Comparison of ENCODE assay signal across 17 mouse cellular contexts in the genomic region with DNA sequence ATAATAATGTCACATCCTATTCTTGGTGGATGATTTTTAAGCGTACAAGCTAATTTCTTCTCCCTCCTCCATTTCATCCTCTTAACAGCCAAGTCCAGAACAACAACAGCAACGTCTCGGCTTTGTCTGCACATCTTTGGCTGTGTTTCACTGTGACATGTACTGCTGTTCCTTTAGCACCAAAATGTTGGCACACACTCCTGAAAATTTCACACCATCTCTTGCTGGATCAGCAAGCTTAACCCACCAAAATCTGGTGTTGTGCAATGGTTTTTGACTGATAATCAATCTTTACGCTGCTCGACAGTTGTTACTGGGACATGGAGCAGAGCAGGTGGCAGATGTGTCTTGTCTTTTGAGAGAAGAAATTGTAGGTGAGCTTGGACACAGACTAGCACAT.
"Had no signal": no experiment of that assay in that cellular context is flagged by ENCODE, and none has a peak within 500 bp of the region (broad histone marks: within the 10 kb centered on the region; RNA-seq: fewer than 3 reads in every experiment).

No protein-coding gene starts in this region.

- DNase-seq: kidney, postnatal 10 days; kidney, postnatal 36 days; layer of hippocampus, postnatal 36 days; liver, embryonic 13.5 days; lung, adult 2 months; lung, postnatal 14 days; lung, postnatal 4 days; right cerebral cortex, postnatal 25 days; spleen, adult 18-20 months; thymus, postnatal 25 days had no signal

- H3K4me2 ChIP-seq: kidney, embryonic 15.5 days; liver, embryonic 13.5 days; midbrain, embryonic 12.5 days; midbrain, embryonic 15.5 days; neural tube, embryonic 13.5 days; stomach, embryonic 15.5 days had no signal

- H3K9ac ChIP-seq: kidney, embryonic 15.5 days; liver, embryonic 13.5 days; midbrain, embryonic 12.5 days; midbrain, embryonic 15.5 days; neural tube, embryonic 13.5 days; stomach, embryonic 15.5 days had no signal

- H3K27me3 ChIP-seq: kidney, embryonic 15.5 days; liver, embryonic 13.5 days; midbrain, embryonic 12.5 days; midbrain, embryonic 15.5 days; stomach, embryonic 15.5 days had no signal

- H3K27ac ChIP-seq: kidney, embryonic 15.5 days; left cerebral cortex, adult 2 months; liver, embryonic 13.5 days; midbrain, embryonic 12.5 days; midbrain, embryonic 15.5 days; neural tube, embryonic 13.5 days; stomach, embryonic 15.5 days had no signal

- H3K9me3 ChIP-seq: kidney, embryonic 15.5 days; liver, embryonic 13.5 days; midbrain, embryonic 12.5 days; midbrain, embryonic 15.5 days; neural tube, embryonic 13.5 days; stomach, embryonic 15.5 days had no signal

- ATAC-seq: midbrain, embryonic 15.5 days had no signal

- H3K4me3 ChIP-seq: kidney, embryonic 15.5 days; left cerebral cortex, adult 2 months; liver, embryonic 13.5 days; midbrain, embryonic 12.5 days; midbrain, embryonic 15.5 days; myocyte; neural tube, embryonic 13.5 days; stomach, embryonic 15.5 days had no signal

- H3K4me1 ChIP-seq: kidney, embryonic 15.5 days; liver, embryonic 13.5 days; midbrain, embryonic 12.5 days; midbrain, embryonic 15.5 days; stomach, embryonic 15.5 days had no signal

- H3K36me3 ChIP-seq: kidney, embryonic 15.5 days; liver, embryonic 13.5 days; midbrain, embryonic 12.5 days; midbrain, embryonic 15.5 days; neural tube, embryonic 13.5 days; stomach, embryonic 15.5 days had no signal
